Mouse (Mus musculus) 3134 (cell line): Measurements from ENCODE around the gene Fibp.
"Not testable (repeated sequence)": the region's sequence is repeated elsewhere in the genome, so short reads cannot be mapped to it uniquely, and the experiment has no call there.

Experiments used
- DNase-seq: peaks from one replicate; pipeline ENCODE4 v3.0.0-alpha.2; 2011; ENCODE audit warnings: low spot score; ENCODE audit not compliant: insufficient read length; ENCODE audit errors: extremely low read depth

The Fibp gene

DNA sequence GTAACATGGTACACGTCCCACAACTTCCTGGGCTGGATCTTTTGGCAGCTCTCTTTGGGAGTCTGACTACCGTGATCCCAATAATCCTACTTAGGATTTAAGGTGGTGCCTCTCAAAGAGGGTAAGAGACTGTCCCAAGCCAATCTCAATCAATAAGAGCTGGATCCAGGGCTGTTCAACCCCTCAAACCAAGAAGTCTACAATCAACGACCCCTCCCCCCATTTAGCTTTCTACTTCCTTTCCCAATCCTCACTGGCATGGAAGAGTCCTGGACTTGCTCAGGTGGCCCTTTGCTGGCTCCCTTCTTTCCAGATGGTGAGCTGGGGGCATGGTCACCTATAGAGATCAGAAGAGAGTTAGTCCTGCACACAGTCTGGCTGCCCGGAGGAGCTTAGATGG, 26.4 kb downstream of the Fibp start:
- no peak for DNase-seq

DNA sequence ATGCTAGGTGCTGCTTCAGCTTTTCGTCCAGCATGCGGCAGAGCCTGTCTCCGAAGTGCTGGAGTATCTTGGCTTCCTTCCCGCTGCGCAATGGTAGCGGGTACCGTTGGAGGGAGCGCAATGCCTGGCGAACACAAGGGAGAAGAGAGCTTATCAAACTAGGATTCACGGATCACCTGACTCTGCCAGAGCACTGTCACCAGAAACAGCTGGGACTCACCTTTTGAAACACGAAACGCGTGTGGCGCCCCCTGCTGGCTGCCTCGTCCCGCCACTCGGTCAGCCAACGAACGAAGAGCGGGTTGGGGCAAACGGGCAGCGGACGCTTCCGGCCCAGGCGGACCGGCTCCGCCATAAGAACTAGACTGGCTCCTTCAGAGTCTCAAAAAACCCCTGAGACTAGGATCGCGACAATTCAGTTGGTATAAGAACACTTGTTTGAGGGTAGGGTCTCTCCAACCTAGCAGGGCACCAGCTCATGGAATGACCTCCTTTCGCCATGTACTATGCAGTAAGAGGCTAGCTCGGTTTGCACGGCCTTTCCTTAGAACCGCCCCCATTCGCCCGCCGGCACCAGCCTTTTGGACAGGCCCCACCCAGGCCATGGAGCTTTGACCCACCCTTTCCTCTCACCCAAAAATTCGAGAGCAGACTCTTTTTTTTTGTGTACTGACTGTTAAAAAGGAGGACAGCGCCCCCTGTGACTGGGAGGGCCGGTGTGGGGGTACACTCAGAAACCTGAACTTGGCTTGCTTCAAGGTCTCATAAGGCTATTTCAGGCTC, 27.5 kb downstream of the Fibp start, which contains the start of gene Mus81:
TSS of gene Mus81 (minus strand) at position 635 of the 783 bp plus-strand sequence.
- peak; percentile 93 for DNase-seq

GRCm38 (mm10) chr19:5488878-5489571, 28.6 kb downstream of the Fibp start:
- peak; percentile 96 for DNase-seq

DNA sequence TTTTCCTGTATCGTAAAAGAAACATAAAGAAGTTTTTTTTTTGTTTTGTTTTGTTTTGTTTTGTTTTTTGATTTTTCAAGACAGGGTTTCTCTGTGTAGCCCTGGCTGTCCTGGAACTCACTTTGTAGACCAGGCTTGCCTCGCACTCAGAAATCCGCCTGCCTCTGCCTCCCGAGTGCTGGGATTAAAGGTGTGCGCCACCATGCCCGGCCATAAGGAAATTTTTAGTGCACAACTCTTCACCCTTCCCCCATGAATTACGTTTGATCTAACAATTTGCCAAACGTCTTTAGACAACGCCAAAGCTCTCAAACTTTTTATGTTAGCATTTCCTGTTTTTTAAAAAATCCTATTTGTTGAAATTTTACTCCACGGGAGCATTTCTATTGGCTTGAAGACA, 29.3 kb downstream of the Fibp start:
- not testable (repeated sequence) for DNase-seq

GRCm38 (mm10) chr19:5490313-5490897, 30.0 kb downstream of the Fibp start, which contains the start of gene Cfl1:
Cfl1 (plus strand) TSS chr19:5490455.
- peak; percentile 96 for DNase-seq

DNA sequence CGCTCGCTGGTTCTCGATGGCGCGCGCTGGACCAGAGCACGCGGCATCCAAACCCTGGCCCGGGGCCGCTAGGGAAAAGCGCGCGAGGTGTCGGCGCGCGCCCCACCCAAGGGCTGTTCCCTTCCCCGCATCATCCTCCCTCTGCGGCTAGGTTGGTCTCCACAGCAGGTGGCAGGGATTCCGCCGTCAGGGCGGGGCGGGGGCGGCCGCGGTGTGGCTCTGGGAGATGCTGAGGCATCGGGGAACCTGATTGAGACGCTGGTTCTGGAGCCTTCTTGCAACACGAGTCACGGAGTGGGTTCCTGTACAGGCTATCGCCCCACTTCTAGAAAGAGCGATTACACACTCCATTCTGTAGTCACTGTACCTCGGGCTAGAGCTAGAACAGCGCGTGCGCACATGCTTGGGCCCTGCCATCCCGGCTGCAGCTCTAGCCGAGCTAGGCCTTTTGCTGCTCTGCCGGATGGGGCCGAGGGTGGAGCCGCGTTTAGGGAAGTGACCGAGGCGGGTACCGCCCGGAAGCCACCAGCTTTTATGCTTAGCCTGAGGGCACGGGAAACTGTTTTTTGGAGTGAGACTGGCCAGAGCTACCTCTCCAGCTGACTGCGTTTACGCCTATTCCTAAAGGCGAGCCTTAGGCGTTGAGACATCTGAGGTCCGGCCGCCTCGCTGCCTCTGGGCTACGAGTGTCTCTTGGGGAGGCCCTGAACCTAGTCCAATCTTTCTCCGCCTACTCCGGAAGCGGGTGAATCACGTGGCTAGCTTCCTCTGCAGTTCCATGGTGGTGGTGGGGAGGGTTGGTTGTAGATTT, 30.7 kb downstream of the Fibp start:
- peak; percentile 82 for DNase-seq

DNA sequence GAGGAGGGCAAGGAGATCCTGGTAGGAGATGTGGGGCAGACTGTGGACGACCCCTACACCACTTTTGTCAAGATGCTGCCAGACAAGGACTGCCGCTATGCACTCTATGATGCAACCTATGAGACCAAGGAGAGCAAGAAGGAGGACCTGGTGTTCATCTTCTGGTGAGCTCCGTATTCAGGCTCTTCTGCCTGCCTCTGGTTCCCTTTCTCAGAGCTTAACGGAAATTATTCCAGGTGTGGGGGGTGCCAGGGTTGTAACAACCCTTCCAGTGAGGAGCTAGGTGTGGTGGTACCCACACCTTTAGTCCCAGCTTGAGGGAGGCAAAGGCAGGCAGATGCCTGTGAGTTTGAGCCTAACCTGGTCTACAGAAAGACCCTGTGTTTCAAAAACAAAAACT, 32.2 kb downstream of the Fibp start:
- DNase-seq = no peak

GRCm38 (mm10) chr19:5493301-5493721, 32.9 kb downstream of the Fibp start:
- not testable (repeated sequence) for DNase-seq

- no peak for DNase-seq
Observed at GRCm38 (mm10) chr19:5494314-5494713, 33.9 kb downstream of the Fibp start.

DNA sequence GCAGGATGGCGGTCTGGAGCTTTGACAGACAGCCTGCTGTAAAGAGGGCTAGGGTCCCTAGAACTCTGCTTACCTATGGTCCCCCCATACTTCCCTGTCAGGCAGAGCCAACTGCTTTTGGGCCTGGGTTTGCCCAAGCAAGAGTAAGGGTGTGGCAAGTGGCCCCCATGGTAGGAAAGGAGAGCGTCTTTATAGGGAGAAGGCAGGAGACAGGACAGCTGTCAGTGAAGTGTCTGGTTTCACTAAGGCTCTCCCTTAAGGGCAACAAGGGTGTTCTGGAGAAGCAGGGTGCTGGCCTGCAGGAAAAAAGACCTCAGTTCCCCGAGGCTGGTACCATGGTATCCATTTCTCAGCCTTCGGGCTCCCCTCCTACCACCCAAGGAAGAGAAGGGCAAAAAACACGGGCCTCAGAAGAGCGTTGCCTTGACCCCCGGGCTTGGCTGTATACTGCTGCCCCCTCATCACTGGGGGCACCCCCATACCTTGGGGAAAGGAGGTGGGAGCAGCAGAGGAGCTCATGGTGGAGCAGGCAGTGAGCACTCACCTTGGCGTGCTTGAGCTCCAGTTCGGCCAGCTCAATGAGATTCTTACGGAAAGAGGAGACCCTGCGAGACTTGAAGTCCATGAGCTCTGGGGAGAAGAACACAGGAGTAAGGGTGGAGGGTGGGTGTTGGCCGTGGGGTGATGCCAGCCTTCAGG, 35.1 kb downstream of the Fibp start:
- no peak for DNase-seq

DNA sequence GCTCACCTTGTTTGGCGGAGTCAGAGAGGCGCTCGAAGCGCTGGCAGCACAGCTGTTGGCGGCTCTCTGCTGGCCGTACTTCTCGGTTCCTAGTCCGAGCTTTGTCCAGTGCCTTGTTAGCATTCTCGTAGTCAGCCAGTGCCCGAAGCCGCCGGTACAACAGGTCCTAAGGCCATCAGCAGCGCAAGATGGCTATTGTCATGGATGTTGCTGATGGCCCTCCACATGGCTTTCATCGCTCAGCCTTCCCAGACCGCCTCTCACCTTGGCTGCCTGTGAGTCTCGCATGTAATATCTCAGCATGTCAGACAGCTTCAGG, 35.6 kb downstream of the Fibp start:
- DNase-seq = peak; percentile 49

GRCm38 (mm10) chr19:5500330-5500875, 40.0 kb downstream of the Fibp start:
- DNase-seq = no peak

GRCm38 (mm10) chr19:5503687-5504086, 43.3 kb downstream of the Fibp start, which contains the start of gene 1700020D05Rik:
1700020D05Rik (minus strand) TSS chr19:5503787.
- DNase-seq = no peak

GRCm38 (mm10) chr19:5510031-5511026, 49.9 kb downstream of the Fibp start, which contains the start of gene Snx32:
Snx32 (minus strand) TSS chr19:5510538.
- peak; percentile 90 for DNase-seq

GRCm38 (mm10) chr19:5511074-5511632, 50.7 kb downstream of the Fibp start:
- no peak for DNase-seq

DNA sequence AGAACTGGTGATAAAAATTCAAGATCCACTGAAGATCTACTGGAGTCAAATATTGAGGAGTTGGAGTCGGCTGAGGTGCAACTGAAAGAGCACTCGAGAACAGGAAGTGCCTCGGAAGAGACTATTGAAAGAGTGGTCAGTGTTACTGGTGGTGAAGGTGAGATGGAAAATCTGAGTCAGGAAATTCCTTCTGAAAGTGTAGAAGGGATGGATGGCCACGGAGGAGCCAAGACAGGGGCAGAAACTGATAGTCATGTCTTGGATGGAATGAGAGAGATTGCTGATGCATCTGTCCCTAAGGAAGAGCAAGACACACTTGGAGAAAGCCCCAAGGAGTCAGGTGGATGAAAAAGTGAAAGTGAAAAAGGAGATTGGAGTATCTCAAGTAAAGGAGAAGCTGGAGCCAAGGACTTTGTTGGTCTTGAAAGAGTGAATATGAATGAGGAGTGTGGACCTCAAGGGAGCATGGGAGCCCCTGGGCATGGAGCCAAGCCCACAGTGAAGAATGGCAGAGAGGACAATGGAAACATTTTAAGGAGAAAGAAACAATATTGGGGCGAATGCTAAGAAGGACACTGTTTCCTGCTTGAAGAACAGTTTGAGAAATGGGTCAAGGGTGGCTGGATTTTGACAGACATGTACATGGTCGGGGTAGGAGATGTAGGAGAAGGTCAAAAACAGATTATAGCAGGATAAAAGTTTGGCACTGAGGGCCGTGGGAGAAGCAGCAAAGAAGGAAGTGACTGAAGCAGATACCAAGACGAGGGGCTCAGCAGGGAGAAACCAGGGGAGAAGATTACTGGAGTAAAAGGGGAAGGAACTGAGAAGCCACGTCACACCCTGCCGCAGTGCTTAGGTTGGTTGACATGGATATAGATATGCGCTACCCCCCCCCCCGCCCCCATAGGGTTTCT, 51.9 kb downstream of the Fibp start:
- no peak for DNase-seq

DNA sequence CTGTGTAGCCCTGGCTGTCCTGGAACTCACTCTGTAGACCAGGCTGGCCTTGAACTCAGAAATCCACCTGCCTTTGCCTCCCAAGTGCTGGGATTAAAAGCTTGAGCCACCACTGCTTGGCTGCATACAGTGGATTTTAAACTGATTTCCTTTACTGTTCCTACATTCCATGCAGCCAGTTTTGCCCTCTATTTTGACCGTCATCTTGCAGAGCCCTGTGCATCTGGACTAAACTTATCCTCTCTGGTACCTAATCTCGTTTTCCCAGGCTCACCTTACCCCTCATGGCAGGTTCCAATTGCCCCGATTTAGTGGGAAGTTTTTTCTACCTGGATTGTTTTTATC, 52.6 kb downstream of the Fibp start:
- DNase-seq = no peak
